Mouse (Mus musculus) A20 (cell line): ENCODE data around the gene Mrps11.

Experiments
- DNase-seq: peaks from one replicate; pipeline ENCODE4 v3.0.0-alpha.2; 2011; ENCODE audit warnings: low read depth, low spot score

Gene Mrps11

DNA sequence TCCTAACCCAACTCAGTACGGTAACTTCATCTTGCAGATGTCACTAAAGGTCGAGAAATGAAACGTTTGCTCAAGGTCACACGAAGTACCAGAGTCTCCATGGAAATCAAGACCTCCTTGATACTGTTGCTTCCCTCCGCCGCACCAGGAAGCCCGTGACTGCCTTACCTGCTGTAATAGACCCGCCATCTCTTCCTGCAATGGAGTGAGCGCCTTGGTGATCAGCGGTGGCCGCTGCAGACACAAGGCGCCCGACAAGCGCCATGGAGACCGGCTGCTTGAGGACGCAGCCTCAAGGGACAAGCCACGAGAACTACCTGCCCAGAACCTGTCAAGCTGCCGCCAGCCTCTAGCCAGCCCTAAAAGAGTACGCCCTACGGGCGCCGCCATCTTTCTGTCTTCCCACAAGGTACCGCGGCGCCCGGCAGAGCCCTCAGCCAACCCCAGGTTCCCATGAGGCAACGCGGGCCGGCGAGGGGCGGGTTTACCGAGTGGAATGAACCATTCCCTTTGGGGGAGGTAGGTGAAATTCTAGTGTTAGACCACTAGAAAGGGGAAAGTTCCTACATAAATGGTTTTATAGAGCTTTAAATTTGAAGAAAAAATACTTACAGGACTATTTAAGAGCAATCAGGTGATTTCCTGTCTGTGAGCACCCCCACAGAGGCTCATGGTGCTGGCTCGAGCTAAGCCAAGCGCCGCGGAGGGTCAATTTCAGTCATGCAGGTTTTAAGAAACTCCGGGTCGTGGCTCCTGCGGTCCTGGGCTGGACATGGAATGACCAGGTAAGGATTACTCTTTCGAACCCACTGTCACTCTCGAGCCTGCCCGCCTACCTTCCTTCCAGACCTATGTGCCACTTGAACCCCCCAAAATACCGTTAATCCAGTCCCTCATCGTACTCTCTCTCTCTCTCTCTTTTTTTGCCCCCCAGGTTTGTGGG lies at the start of gene Mrps11, which contains the start of gene Mrpl46:
Gene Mrps11, plus strand, starts transcription at position 481 of the 943 bp plus-strand sequence.
Gene Mrpl46, minus strand, starts transcription at position 893 of the 943 bp plus-strand sequence.
- peak; percentile 92 for DNase-seq

DNA sequence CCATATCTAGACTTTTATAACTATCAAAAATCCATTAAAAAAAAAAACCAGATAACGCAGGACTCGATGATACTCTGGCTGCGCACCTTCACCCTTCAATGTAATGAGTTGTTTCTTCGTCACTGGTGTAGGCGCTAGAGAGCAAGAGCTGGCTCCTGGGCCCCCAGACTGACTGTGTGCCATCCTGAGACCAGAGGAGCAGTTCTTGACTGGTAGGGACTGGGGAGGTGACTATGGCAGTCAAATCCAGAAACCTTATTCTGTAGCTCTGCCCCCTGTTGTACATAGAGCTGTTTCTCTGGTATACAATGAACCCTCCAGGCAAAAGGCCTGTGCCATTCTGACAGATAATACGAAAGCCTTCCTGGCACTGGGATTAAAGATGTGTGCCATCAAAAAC lies 45.7 kb upstream of the Mrps11 start:
- no peak for DNase-seq

GRCm38 (mm10) chr7:78737614-78738210 lies 45.2 kb upstream of the Mrps11 start, which contains the start of gene Ntrk3:
TSS of gene Ntrk3 (minus strand) at chr7:78738012.
- no peak for DNase-seq

DNA sequence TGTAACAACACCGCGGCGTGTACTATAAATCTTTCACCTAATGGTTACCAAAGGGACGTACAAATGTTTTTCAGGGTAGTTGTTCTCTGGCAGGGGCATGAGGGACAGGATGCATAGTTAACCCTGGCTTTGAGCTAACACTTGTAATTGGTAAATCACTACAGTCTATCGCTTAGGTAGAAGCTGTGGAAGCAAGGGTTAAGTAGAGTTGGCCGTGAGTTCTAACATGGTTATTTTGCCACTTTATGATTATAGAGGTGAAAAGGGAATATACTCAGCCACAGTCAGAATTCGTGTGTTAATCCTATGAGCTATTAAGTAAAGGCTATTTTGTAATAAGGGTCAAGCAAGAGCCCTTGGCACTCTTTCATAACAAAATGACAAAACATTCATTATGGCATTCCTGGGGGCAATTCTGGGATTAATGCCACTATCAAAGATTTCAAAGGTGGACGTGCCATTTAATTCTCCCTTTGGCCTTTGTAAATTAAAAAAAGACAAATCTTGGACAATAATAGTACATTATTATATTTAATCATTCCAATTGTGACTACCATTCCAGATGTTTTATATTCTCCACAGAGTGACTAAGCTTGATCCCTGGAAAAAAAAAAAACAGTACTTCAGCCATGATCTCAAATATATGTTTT lies 43.4 kb upstream of the Mrps11 start:
- DNase-seq = no peak

GRCm38 (mm10) chr7:78743731-78744385 lies 39.1 kb upstream of the Mrps11 start:
- no peak for DNase-seq

DNA sequence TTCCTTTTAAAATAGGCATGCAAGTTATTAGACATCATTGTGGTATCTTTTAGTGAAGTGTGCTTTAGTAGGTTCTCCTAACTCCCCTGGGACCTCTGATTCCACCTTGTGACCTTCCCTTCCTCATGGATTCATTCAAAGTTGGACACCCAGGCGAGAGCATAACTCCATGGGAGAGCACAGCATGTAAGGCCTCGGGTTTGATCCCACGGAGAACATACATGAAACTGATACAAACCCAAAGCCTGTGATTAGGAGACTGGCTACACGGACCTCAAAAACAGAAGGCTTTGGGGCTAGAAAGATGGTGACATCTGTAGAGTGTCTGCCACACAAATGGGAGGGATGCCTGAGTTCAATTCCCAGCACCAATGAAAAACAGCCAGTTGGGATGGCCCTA lies 30.0 kb upstream of the Mrps11 start:
- no peak for DNase-seq

- no peak for DNase-seq
These were observed 29.0 kb upstream of the Mrps11 start for GRCm38 (mm10) chr7:78753752-78754457.

DNA sequence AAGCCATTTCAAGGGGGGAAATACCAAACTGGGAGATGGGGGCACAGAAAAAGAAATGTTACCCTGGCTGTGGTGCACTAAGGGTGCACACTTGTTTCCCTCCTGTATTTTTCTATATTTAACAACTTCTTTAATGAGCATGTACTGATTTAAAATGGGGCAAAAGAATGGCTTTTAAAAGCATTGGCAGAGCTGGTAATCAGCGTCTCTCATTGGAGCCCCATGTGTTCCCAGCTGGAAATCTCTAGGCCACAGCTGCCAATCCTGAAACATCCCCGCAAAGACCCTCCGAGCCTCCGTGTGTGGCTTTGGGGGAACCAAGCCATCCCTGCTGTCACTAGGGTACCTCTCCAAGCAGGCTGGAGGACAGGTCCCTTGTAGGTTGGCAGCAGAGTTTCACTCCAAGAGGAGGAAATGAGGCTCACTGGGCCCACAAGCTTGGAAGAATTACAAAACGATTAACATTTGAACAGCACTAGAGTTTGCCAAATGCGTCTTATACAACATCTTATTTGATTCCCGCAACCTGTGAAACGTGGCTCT lies 28.4 kb upstream of the Mrps11 start:
- DNase-seq = no peak

DNA sequence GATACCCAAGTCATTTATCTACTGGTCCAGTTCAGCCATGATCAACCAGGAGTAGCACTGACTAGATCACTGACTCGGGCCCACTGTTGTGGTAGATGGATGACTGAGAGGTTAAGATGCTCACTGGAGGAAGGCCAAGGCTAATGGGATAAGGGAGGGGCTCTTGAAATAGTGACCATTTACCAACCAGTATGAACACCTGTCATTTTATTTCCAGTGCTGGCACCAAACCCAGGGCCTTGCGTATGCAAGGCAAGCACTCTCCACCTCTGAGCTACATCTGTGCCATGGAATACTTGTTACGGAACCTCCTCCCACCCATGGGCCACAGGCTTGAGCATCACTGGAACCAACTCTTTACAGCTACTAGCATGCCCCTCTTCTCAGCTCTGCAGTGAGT lies 19.1 kb upstream of the Mrps11 start:
- no peak for DNase-seq

DNA sequence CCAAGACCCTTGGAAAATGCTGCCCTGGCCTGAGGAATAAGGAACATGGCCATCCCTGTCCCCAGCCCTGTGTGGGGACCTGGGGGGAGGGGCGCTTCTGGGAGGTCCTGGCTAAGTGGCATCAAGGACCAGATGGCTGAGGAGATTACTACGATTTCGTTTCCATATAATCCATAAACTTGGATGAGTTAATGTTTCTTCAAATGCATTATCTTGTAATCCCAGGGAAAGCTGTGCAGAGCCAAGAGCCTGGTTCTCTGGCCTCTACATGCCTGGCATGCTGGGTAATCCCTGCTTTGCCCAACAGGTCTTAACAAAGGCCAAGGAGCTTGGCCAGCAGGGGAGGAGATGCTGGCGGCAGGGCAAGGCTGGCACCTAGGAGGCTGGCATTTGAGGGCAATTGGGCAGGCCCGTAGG lies 17.7 kb upstream of the Mrps11 start:
- DNase-seq = no peak

DNA sequence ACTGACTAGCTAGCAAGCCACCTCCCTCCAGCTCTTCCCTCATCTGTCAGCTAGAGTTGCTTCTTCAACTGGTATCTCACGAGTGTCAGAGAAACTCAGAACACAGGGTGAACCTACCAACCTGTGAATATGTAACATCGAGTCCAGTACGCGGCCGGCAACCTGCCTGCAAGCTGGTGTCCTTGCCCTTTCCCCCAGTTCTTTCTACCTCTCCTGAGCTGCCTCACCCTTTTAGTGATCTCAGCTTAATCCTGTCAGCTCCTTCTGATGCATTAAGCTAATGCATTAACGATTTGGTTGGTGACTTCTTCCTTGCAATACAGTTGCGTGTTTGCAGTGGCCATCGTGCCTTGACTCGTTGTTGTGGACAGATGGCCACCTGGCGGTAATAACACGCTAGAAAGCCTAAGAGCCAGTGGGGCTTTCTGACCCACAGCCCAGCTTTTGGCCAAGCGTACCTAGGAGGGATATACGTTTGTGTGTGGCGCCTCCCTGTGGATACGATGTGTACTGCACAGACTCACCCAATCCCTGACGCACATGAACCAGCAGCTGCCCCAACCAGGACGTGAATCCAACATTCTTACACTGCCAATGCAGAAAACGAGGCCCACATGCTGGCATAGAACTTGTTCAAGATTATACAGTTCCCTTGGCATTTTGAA lies 16.8 kb upstream of the Mrps11 start:
- peak; percentile 65 for DNase-seq

- no peak for DNase-seq
These were observed 14.9 kb upstream of the Mrps11 start for GRCm38 (mm10) chr7:78767929-78768531.

GRCm38 (mm10) chr7:78769075-78769652 lies 13.8 kb upstream of the Mrps11 start:
- DNase-seq = no peak

DNA sequence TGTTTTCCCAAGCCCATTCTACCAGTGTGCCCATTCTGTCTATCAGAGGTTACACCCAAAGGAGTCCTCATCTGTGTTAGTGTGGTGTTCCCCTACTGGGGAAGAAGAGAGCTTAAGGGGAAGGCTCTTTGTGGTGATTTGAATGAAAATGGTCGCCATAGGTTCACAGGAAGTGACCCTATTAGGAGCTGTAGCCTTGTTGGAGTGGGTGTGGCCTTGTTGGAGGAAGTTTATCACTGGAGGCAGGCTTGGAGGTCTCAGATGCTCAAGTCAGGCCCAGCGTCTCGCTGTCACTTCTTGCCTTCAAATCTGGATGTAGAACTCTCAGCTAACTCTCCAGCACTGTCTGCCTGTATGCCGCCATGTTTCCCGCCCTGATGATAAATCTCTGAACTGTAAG lies 12.0 kb upstream of the Mrps11 start:
- DNase-seq = no peak

DNA sequence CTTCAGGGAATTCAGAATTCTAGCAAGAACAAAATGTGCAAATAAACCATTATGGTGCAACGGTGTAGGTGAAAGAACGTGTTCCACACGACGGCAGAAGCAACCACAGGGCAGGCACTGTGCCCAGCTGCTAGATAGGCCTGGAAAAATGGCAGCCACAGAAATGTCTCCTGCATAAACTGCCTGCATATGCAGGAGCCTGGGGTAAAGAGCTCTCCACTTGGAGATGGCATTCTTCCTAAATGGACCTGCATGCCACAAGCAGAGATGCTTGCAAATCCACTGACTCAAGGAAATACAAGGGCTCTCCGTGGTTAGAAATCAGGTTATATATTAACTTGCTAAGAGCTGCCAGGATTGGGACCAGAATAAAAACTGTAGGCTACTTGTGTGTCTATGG lies 4.2 kb upstream of the Mrps11 start:
- DNase-seq = no peak

DNA sequence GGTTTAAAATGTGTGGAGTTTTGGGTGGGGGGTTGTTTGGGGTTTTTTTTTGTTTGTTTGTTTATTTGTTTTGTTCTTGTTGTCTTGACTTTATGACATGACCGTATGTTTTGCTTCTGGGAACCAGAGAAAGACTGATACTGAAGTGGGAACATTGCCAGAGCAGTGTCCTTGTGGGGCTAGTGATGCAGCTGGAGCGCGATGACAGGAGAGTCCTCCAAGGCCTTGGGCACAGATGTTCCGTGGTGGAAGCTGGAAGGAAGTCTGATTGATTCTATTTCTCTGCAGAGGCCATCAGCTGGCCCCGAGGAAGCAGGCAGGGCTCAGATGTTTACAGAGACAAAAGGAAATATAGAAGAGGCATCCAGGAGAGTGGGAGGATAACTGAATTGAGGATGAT lies 3.0 kb downstream of the Mrps11 start:
- DNase-seq = no peak

GRCm38 (mm10) chr7:78787793-78788380 lies 5.0 kb downstream of the Mrps11 start:
- no peak for DNase-seq

DNA sequence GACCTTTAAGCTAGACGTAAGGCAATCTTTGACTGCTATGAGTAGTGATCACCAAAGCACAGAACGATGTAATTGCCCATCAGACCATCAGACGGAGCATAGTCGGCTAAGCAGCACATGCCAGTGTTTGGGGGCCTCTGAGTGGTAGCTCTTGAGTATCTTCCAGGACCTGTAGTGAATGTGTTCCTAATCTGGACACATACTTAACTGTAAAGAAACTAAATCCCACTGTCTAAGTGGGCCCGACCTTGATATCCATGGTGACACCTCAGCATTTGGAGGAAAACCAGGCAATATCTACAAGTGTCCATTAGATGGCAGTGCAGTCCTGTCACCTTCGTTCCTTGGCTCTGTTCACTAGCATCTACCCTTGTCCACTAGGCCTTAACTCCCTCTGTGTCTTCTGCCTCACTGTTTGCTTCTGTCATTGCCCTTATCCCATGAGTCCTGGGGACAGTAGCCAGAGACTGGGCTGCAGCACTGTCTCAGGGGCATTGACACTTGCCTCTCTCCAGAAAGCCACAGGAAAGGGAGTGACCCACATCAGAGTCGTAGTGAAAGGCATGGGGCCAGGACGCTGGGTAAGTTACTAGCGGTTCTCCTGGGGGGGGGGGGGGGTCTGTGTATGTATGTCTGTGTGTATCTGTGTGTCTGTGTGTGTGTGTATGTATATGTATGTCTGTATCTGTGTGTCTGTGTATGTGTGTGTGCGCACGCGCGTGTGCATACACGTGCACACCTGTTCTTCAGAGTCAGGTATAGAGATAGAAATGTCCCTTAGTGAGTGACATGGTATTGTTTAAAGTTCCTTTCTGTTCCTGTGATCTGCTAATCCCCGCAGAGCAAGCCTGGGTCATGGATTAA lies 8.7 kb downstream of the Mrps11 start:
- DNase-seq = peak; percentile 65
